Mouse (Mus musculus) limb, embryonic 11.5 days (tissue): Measurements from ENCODE around the gene Dpf2. TPM values are rescaled to one million over a fixed set of nuclear protein-coding genes. Genes with fewer than 3 reads are reported as not detected.
A peak's percentile ranks its signal among the peaks of the same experiment; 100 is the strongest.

Source experiments
- ATAC-seq: fragments of 200-750 bp; cut with Nextera tagmentation; 2 replicates; pipeline ENCODE4 v1.8.0; 2017; ENCODE audit warnings: low read depth; ENCODE audit not compliant: insufficient number of reproducible peaks, low FRiP score, low TSS enrichment
- DNase-seq: peaks from one replicate; pipeline ENCODE4 v3.0.0-alpha.2; 2015; ENCODE audit warnings: low spot score
- H3K27ac ChIP-seq: fragments of 300-500 bp; sonication (generic); replicated peaks from 2 replicates; pipeline ENCODE4 v1.5.1; 2014; ENCODE audit warnings: low read depth, mild to moderate bottlenecking, low read length
- H3K27me3 ChIP-seq: fragments of 300-500 bp; sonication (generic); 2 replicates; pipeline ENCODE4 v1.6.1; 2014; ENCODE audit warnings: mild to moderate bottlenecking, low read length, mixed read lengths; ENCODE audit not compliant: control insufficient read depth, insufficient read depth
- H3K36me3 ChIP-seq: fragments of 300-500 bp; sonication (generic); 2 replicates; pipeline ENCODE4 v1.6.1; 2014; ENCODE audit warnings: mild to moderate bottlenecking, low read length, moderate library complexity, mixed read lengths; ENCODE audit not compliant: control insufficient read depth, insufficient read depth
- H3K4me1 ChIP-seq: fragments of 300-500 bp; sonication (generic); 2 replicates; pipeline ENCODE4 v1.6.1; 2014; ENCODE audit warnings: low read length, mixed read lengths; ENCODE audit not compliant: control insufficient read depth, insufficient read depth
- H3K4me2 ChIP-seq: fragments of 300-500 bp; sonication (generic); 2 replicates; pipeline ENCODE4 v1.6.1; 2014; ENCODE audit warnings: low read depth, mild to moderate bottlenecking, moderate library complexity; ENCODE audit not compliant: severe bottlenecking
- H3K4me3 ChIP-seq: fragments of 300-500 bp; sonication (generic); 2 replicates; pipeline ENCODE4 v1.5.1; 2014; ENCODE audit warnings: low read depth, low read length
- H3K9ac ChIP-seq: fragments of 300-500 bp; sonication (generic); 2 replicates; pipeline ENCODE4 v1.6.1; 2014; ENCODE audit warnings: mild to moderate bottlenecking, low read length
- H3K9me3 ChIP-seq: fragments of 300-500 bp; sonication (generic); 2 replicates; pipeline ENCODE4 v1.6.1; 2016; ENCODE audit warnings: low read length; ENCODE audit not compliant: control insufficient read depth
- WGBS: fragments of 180-500 bp; shearing (Covaris S2); extraction: QIAGEN DNeasy Blood & Tissue Kit; methylation state at CpG from one replicate; pipeline ENCODE4 v1.1.7; 2014; 5-methylcytosine and 5-hydroxymethylcytosine counted together
- polyA plus RNA-seq: library from polyadenylated mRNA; unstranded; fragments of >200 nt; fragmentation: Nextera tagmentation; extraction: Ambion mirVana; gene quantifications from 2 replicates; pipeline ENCODE4 v1.2.1, GENCODE M21; 2014

The Dpf2 gene
- polyA plus RNA-seq, 1 experiment from 2014 or later = 209 TPM

DNA sequence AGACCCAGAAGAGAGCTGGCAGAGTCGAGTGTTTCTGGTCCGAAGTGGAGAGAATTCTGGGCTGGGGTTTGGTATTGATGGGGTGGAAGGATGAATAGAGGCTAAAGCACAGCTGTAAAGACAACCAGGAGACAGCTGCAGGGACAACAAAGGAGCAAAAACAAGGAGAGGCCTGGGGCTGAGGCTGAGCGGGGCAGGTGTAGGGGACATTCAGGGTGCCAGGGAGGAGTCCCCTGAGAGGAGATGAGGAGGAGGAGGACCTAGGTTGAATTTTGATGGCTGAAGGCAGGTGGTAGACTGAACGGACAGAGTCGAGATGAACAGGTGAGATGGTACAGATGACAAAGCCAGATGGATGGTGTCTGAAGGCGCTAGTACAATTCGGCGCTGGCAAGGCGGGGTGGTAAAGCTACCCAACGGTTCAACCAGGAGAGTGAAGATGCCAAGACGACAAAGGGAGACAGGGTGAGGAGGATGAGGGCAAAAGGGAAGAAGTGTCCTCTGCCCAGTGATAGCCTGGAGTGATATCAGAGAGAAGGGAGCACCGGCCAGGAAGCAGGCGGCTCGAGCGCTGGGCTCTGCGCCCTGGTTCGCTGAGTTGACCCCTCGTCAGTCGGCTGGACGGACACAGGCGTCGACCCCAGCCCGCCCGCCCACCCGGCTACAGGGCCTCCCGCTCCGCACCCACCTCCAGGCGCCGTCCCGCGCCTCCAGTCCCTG is 19.4 kb downstream of the Dpf2 start:
- 9% methylated on average over 31 of the region's 31 CpGs for WGBS
- H3K4me3 ChIP-seq = peak overlapping the region; percentile 70
- no peaks in the 10 kb centered on the region for H3K9me3 ChIP-seq
- no peaks in the 10 kb centered on the region for H3K27me3 ChIP-seq
- peak overlapping the region; percentile 77 for H3K4me2 ChIP-seq
- ATAC-seq (peak; percentile 50; the same call in 1 of the 2 replicates), DNase-seq (no peak)
- peaks cover 5% of the 10 kb centered on the region; the same call in 1 of the 2 replicates for H3K4me1 ChIP-seq
- H3K36me3 ChIP-seq = peaks cover 5% of the 10 kb centered on the region; the same call in 1 of the 2 replicates
- peak overlapping the region; percentile 75 for H3K9ac ChIP-seq
- no peak overlapping the region for H3K27ac ChIP-seq

DNA sequence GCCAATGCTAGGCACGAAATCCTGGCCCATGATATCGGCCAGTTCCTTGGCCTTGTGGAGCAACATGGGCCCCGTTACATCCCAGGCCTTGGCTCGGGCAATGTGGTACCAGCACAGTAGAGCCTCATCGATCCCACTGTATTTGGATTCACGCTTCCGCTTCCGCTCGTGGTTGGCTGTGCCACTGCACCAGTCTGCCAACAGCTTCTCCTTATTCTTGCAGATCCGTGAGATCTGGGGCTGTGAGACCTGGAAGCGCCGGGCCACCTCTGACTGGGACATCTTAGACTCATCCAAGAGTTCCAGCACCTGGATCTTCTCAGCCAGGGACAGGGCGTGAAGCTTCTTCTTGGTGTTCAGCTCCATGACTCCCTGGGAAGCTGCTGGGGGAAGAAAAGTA is 20.1 kb downstream of the Dpf2 start:
- 94% methylated on average over 13 of the region's 13 CpGs for WGBS
- Histone ChIP-seq H3K4me1 (peaks cover 5% of the 10 kb centered on the region; the same call in 1 of the 2 replicates), H3K27me3 (no peaks in the 10 kb centered on the region), H3K9me3 (no peaks in the 10 kb centered on the region), H3K27ac (no peak overlapping the region), H3K4me3 (no peak overlapping the region; the same call in 1 of the 2 replicates), H3K9ac (no peak overlapping the region), H3K4me2 (0 out of 2 replicates have a peak overlapping the region, but pooled peaks have one; percentile 15), H3K36me3 (peaks cover 5% of the 10 kb centered on the region; the same call in 1 of the 2 replicates)
- DNase-seq = no peak
- ATAC-seq = no peak

DNA sequence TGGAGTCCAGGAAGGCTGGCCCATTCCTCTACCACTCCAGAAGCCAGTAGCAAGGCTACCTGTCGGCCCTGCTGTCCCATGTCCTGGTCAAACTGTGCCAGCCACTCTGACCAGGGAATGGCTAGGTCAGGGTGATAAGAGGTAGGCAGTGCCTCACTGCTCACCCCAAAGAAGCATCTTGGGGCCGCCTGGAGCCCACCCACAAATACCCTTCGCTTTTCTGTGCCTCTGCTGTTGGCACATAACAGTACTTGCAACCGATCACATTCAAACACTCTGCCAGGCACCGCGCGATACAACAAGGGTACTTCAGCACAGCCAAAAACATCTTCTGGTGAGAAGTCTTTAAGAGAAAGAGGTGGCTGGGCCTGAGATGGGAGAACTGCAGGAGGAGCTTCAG is 20.5 kb downstream of the Dpf2 start:
- Histone ChIP-seq H3K36me3 (peaks cover 5% of the 10 kb centered on the region; the same call in 1 of the 2 replicates), H3K9ac (no peak overlapping the region), H3K4me1 (peaks cover 5% of the 10 kb centered on the region; the same call in 1 of the 2 replicates), H3K4me3 (no peak overlapping the region), H3K27me3 (no peaks in the 10 kb centered on the region), H3K9me3 (no peaks in the 10 kb centered on the region), H3K27ac (no peak overlapping the region), H3K4me2 (no peak overlapping the region)
- 92% methylated on average over 7 of the region's 7 CpGs for WGBS
- ATAC-seq (no peak), DNase-seq (no peak)

GRCm38 (mm10) chr19:5891521-5892258 is 21.1 kb downstream of the Dpf2 start:
- WGBS = 95% methylated on average over 12 of the region's 12 CpGs
- H3K27ac ChIP-seq = no peak overlapping the region
- no peak overlapping the region; the same call in 1 of the 2 replicates for H3K4me2 ChIP-seq
- no peaks in the 10 kb centered on the region for H3K27me3 ChIP-seq
- DNase-seq (no peak), ATAC-seq (no peak)
- H3K36me3 ChIP-seq = peaks cover 5% of the 10 kb centered on the region; the same call in 1 of the 2 replicates
- no peak overlapping the region for H3K9ac ChIP-seq
- H3K9me3 ChIP-seq = no peaks in the 10 kb centered on the region
- H3K4me3 ChIP-seq = no peak overlapping the region
- peaks cover 5% of the 10 kb centered on the region; the same call in 1 of the 2 replicates for H3K4me1 ChIP-seq

DNA sequence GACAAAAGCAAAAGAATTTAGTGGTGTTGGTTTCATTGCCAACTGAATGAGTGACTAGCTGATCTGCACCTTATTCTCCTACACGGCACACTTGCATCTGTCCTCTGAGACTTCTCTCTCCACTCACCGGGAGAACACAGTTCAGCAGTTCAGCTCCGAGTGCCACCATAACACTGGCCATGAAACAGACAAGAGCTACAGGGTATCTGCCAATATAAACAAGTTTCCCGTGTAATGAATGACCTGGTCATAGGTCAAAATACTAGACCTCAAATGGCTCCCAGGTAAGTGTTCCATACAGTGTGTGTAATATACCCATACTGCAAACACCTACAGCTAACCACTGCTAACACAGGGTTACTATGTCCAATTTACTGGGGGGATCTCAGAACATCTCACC is 23.6 kb downstream of the Dpf2 start:
- no peak overlapping the region for H3K4me2 ChIP-seq
- H3K27ac ChIP-seq = no peak overlapping the region
- WGBS = 82% methylated on average over 4 of the region's 4 CpGs
- no peak for DNase-seq
- peaks cover 5% of the 10 kb centered on the region; the same call in 1 of the 2 replicates for H3K36me3 ChIP-seq
- no peak overlapping the region for H3K9ac ChIP-seq
- H3K9me3 ChIP-seq = no peaks in the 10 kb centered on the region
- no peak for ATAC-seq
- H3K27me3 ChIP-seq = no peaks in the 10 kb centered on the region
- H3K4me1 ChIP-seq = peaks cover 5% of the 10 kb centered on the region; the same call in 1 of the 2 replicates
- no peak overlapping the region for H3K4me3 ChIP-seq

GRCm38 (mm10) chr19:5887234-5887815 is 25.5 kb downstream of the Dpf2 start:
- no peak overlapping the region for H3K4me2 ChIP-seq
- no peak overlapping the region for H3K9ac ChIP-seq
- no peaks in the 10 kb centered on the region for H3K27me3 ChIP-seq
- no peaks in the 10 kb centered on the region for H3K9me3 ChIP-seq
- H3K27ac ChIP-seq = no peak overlapping the region
- ATAC-seq = no peak
- H3K4me1 ChIP-seq = no peaks in the 10 kb centered on the region
- 80% methylated on average over 3 of the region's 3 CpGs for WGBS
- peaks cover 5% of the 10 kb centered on the region; the same call in 1 of the 2 replicates for H3K36me3 ChIP-seq
- no peak for DNase-seq
- H3K4me3 ChIP-seq = no peak overlapping the region

DNA sequence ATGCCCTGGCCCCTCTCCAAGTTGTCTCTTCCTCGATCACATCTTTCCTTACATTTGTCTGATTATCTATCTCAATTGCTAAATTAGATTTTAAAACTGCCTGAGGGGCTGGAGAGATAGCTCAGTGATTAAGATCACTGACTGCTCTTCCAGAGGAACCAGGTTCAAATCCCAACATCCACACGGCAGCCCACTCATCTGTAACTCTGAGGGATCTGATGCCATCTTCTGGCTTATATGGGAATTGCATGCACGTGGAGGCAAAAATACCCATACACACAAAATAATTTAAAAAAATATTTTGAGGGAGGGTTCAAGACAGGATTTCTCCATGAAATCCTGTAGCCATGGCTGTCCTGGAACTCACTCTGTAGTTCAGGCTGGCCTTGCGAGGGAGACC is 27.0 kb downstream of the Dpf2 start:
- no peak for ATAC-seq
- Histone ChIP-seq H3K27me3 (no peaks in the 10 kb centered on the region), H3K9ac (no peak overlapping the region), H3K9me3 (no peaks in the 10 kb centered on the region), H3K4me1 (no peaks in the 10 kb centered on the region), H3K4me3 (no peak overlapping the region), H3K27ac (no peak overlapping the region), H3K4me2 (no peak overlapping the region), H3K36me3 (no peaks in the 10 kb centered on the region)
- peak; percentile 38 for DNase-seq
- 61% methylated on average over 4 of the region's 4 CpGs for WGBS

GRCm38 (mm10) chr19:5883935-5884334 is 28.9 kb downstream of the Dpf2 start:
- no peak overlapping the region for H3K4me2 ChIP-seq
- H3K4me3 ChIP-seq = no peak overlapping the region
- ATAC-seq = no peak
- no peak overlapping the region for H3K27ac ChIP-seq
- WGBS = 40% methylated on average over 1 of the region's 1 CpGs
- no peak for DNase-seq
- H3K27me3 ChIP-seq = no peaks in the 10 kb centered on the region
- no peaks in the 10 kb centered on the region for H3K36me3 ChIP-seq
- H3K9me3 ChIP-seq = no peaks in the 10 kb centered on the region
- H3K4me1 ChIP-seq = no peaks in the 10 kb centered on the region
- no peak overlapping the region for H3K9ac ChIP-seq
